In genomic region chr6:52265306-52265912, GRCm38 (mm10) we compare ENCODE assay signal across 21 mouse cellular contexts. TPM values are rescaled to one million over a fixed set of nuclear protein-coding genes. Genes with fewer than 3 reads are reported as not detected.
DNase-seq lines count a peak whose midpoint lies in the region; ATAC-seq lines count a peak whose summit lies in the region.
"Had no signal": no experiment of that assay in that cellular context is flagged by ENCODE, and none has a peak within 500 bp of the region (broad histone marks: within the 10 kb centered on the region; RNA-seq: fewer than 3 reads in every experiment).

No protein-coding gene starts in this region.

- H3K4me3 ChIP-seq in midbrain, embryonic 14.5 days (replicated peaks; ENCODE audit: low read depth, low read length): no peak overlapping the region
- H3K4me3 ChIP-seq in midbrain, embryonic 16.5 days (ENCODE audit: low read depth, low read length): no peak overlapping the region
- peak overlapping the region; percentile 53 for H3K4me3 ChIP-seq in limb, embryonic 10.5 days
- H3K4me3 ChIP-seq: embryonic facial prominence, embryonic 13.5 days; lung, embryonic 15.5 days; myocyte had no signal

- peak; percentile 80 for DNase-seq in heart, adult 11 months
- DNase-seq in heart, adult 9 months (ENCODE audit: low spot score in 2 of 2): no peak
- peak; percentile 7 for DNase-seq in midbrain, embryonic 14.5 days
- no peak for DNase-seq in limb, embryonic 10.5 days (ENCODE audit: low spot score)
- no peak for DNase-seq in frontal cortex, adult 2 months (ENCODE audit: extremely low spot score in 1 of 2, low spot score in 1 of 2)
- DNase-seq: adrenal gland, postnatal 36 days; cerebellum, adult 11-12 months; cerebellum, postnatal 25 days; gastrocnemius, postnatal 25 days; heart, postnatal 10 days; kidney, adult 11 months; thymus, adult 2 months had no signal

- no peak overlapping the region for H3K27ac ChIP-seq in midbrain, embryonic 14.5 days (replicated peaks; ENCODE audit: low read depth, low read length)
- no peak overlapping the region for H3K27ac ChIP-seq in midbrain, embryonic 16.5 days (ENCODE audit: low read length)
- H3K27ac ChIP-seq in limb, embryonic 10.5 days: peak overlapping the region; percentile 85
- H3K27ac ChIP-seq: embryonic facial prominence, embryonic 13.5 days; hindbrain, embryonic 14.5 days; liver, embryonic 14.5 days; lung, embryonic 15.5 days had no signal

- no peaks in the 10 kb centered on the region for H3K9me3 ChIP-seq in midbrain, embryonic 14.5 days (ENCODE audit: control insufficient read depth, low read length)
- no peaks in the 10 kb centered on the region for H3K9me3 ChIP-seq in midbrain, embryonic 16.5 days (replicated peaks; ENCODE audit: control insufficient read depth, low read length, poor library complexity, severe bottlenecking)
- no peaks in the 10 kb centered on the region for H3K9me3 ChIP-seq in limb, embryonic 10.5 days (replicated peaks)
- H3K9me3 ChIP-seq: embryonic facial prominence, embryonic 13.5 days; lung, embryonic 15.5 days had no signal

- H3K36me3 ChIP-seq in midbrain, embryonic 14.5 days (ENCODE audit: control insufficient read depth, insufficient read depth, low read length): no peaks in the 10 kb centered on the region
- H3K36me3 ChIP-seq in midbrain, embryonic 16.5 days (ENCODE audit: control insufficient read depth, insufficient read depth, low read length): no peaks in the 10 kb centered on the region
- no peaks in the 10 kb centered on the region for H3K36me3 ChIP-seq in limb, embryonic 10.5 days
- H3K36me3 ChIP-seq: embryonic facial prominence, embryonic 13.5 days; lung, embryonic 15.5 days had no signal

- WGBS in midbrain, embryonic 14.5 days: 2% methylated on average over 18 of the region's 18 CpGs
- 1% methylated on average over 18 of the region's 18 CpGs for WGBS in midbrain, embryonic 16.5 days
- WGBS in limb, embryonic 10.5 days: 1% methylated on average over 18 of the region's 18 CpGs

- H3K4me2 ChIP-seq in midbrain, embryonic 14.5 days (ENCODE audit: low read length): no peak overlapping the region
- no peak overlapping the region for H3K4me2 ChIP-seq in midbrain, embryonic 16.5 days (ENCODE audit: low read length)
- H3K4me2 ChIP-seq: embryonic facial prominence, embryonic 13.5 days; heart, embryonic 11.5 days; hindbrain, embryonic 14.5 days; lung, embryonic 15.5 days had no signal

- H3K27me3 ChIP-seq in midbrain, embryonic 14.5 days (ENCODE audit: control insufficient read depth, insufficient read depth, low read length): peaks cover 96% of the 10 kb centered on the region
- peaks cover 83% of the 10 kb centered on the region for H3K27me3 ChIP-seq in midbrain, embryonic 16.5 days (ENCODE audit: control insufficient read depth, insufficient read depth, low read depth, low read length)
- peaks cover 100% of the 10 kb centered on the region for H3K27me3 ChIP-seq in limb, embryonic 10.5 days (ENCODE audit: low read depth, poor library complexity, severe bottlenecking)

- ATAC-seq in midbrain, embryonic 14.5 days (ENCODE audit: low FRiP score, low TSS enrichment): no peak
- no peak for ATAC-seq in midbrain, embryonic 16.5 days
- no peak for ATAC-seq in frontal cortex, adult (ENCODE audit: low TSS enrichment)

- no peak overlapping the region for H3K9ac ChIP-seq in midbrain, embryonic 14.5 days (replicated peaks; ENCODE audit: low read length)
- no peak overlapping the region for H3K9ac ChIP-seq in midbrain, embryonic 16.5 days (ENCODE audit: low read depth, low read length)
- H3K9ac ChIP-seq: embryonic facial prominence, embryonic 13.5 days; hindbrain, embryonic 14.5 days; liver, embryonic 14.5 days; lung, embryonic 15.5 days had no signal

- H3K4me1 ChIP-seq in midbrain, embryonic 14.5 days (ENCODE audit: control insufficient read depth, insufficient read depth, low read length): no peaks in the 10 kb centered on the region
- H3K4me1 ChIP-seq in midbrain, embryonic 16.5 days (ENCODE audit: control insufficient read depth, insufficient read depth, low read length): peaks cover 4% of the 10 kb centered on the region; the same call in 1 of the 2 replicates
- H3K4me1 ChIP-seq in limb, embryonic 10.5 days: peaks cover 51% of the 10 kb centered on the region

RNA-seq across cellular contexts. Expression of gene Hoxa13, which starts 4.7 kb away (rescaled TPM):
- polyA plus RNA-seq in midbrain, embryonic 14.5 days (2014; fragmentation: Nextera tagmentation; extraction: Ambion mirVana): not detected in 2 replicates
- not detected in 2 replicates for polyA plus RNA-seq in midbrain, embryonic 16.5 days (2015; fragmentation: Nextera tagmentation; extraction: Ambion mirVana)
- 2.7 and 11.1 TPM in 2 replicates for polyA plus RNA-seq in limb, embryonic 10.5 days (2016; fragmentation: Nextera tagmentation; extraction: Ambion mirVana)
- not detected in 2 replicates for polyA plus RNA-seq in frontal cortex, adult 2 months (2012; rRNA removed)
- polyA plus RNA-seq: embryonic facial prominence, embryonic 13.5 days; heart, embryonic 11.5 days; hindbrain, embryonic 14.5 days; lung, embryonic 15.5 days; stomach, embryonic 16.5 days; thymus, adult 2 months had no signal

RNA-seq across cellular contexts. Expression of gene Hoxa11, which starts 19.8 kb away (rescaled TPM):
- polyA plus RNA-seq in midbrain, embryonic 14.5 days (2014; fragmentation: Nextera tagmentation; extraction: Ambion mirVana): not detected in 2 replicates
- polyA plus RNA-seq in midbrain, embryonic 16.5 days (2015; fragmentation: Nextera tagmentation; extraction: Ambion mirVana): not detected in 2 replicates
- 71.6 and 74.9 TPM in 2 replicates for polyA plus RNA-seq in limb, embryonic 10.5 days (2016; fragmentation: Nextera tagmentation; extraction: Ambion mirVana)
- 0.04 and 0.21 TPM in 2 replicates for polyA plus RNA-seq in frontal cortex, adult 2 months (2012; rRNA removed)
- polyA plus RNA-seq: embryonic facial prominence, embryonic 13.5 days; heart, embryonic 11.5 days; hindbrain, embryonic 14.5 days; liver, embryonic 14.5 days; lung, embryonic 15.5 days; stomach, embryonic 16.5 days; thymus, adult 2 months had no signal

RNA-seq across cellular contexts. Expression of gene Hoxa10, which starts 24.8 kb away (rescaled TPM):
- not detected in 2 replicates for polyA plus RNA-seq in midbrain, embryonic 14.5 days (2014; fragmentation: Nextera tagmentation; extraction: Ambion mirVana)
- not detected in 2 replicates for polyA plus RNA-seq in midbrain, embryonic 16.5 days (2015; fragmentation: Nextera tagmentation; extraction: Ambion mirVana)
- polyA plus RNA-seq in limb, embryonic 10.5 days (2016; fragmentation: Nextera tagmentation; extraction: Ambion mirVana): 175 and 195 TPM in 2 replicates
- polyA plus RNA-seq in frontal cortex, adult 2 months (2012; rRNA removed): 0.27 TPM in 1 of 2 replicates, not detected in the other
- polyA plus RNA-seq: thymus, adult 2 months had no signal

RNA-seq across cellular contexts. Expression of gene Hoxa9, which starts 34.5 kb away (rescaled TPM):
- not detected in 2 replicates for polyA plus RNA-seq in midbrain, embryonic 14.5 days (2014; fragmentation: Nextera tagmentation; extraction: Ambion mirVana)
- polyA plus RNA-seq in midbrain, embryonic 16.5 days (2015; fragmentation: Nextera tagmentation; extraction: Ambion mirVana): not detected in 2 replicates
- polyA plus RNA-seq in limb, embryonic 10.5 days (2016; fragmentation: Nextera tagmentation; extraction: Ambion mirVana): 95.7 and 123 TPM in 2 replicates
- not detected in 2 replicates for polyA plus RNA-seq in frontal cortex, adult 2 months (2012; rRNA removed)
- polyA plus RNA-seq: embryonic facial prominence, embryonic 13.5 days had no signal

RNA-seq across cellular contexts. Expression of gene Hoxa7, which starts 43.8 kb away (rescaled TPM):
- polyA plus RNA-seq in midbrain, embryonic 14.5 days (2014; fragmentation: Nextera tagmentation; extraction: Ambion mirVana): not detected in 2 replicates
- not detected in 2 replicates for polyA plus RNA-seq in midbrain, embryonic 16.5 days (2015; fragmentation: Nextera tagmentation; extraction: Ambion mirVana)
- 24.7 and 24.8 TPM in 2 replicates for polyA plus RNA-seq in limb, embryonic 10.5 days (2016; fragmentation: Nextera tagmentation; extraction: Ambion mirVana)
- polyA plus RNA-seq in frontal cortex, adult 2 months (2012; rRNA removed): 0.17 TPM in 1 of 2 replicates, not detected in the other
- polyA plus RNA-seq: embryonic facial prominence, embryonic 13.5 days had no signal

Comparison
In these comparisons a context has a peak if more than half of its experiments do, and no peak if none do; other contexts are left out.
1. DNase-seq: peak in heart, adult 11 months (single experiment) and midbrain, embryonic 14.5 days (single experiment); none in heart, adult 9 months (0 of 2), limb, embryonic 10.5 days (single experiment) and frontal cortex, adult 2 months (0 of 2).
2. RNA of gene Hoxa11, which starts 19.8 kb away (polyA plus RNA-seq): 71.6 to 74.9 TPM in limb, embryonic 10.5 days; 0.04 to 0.21 TPM in frontal cortex, adult 2 months, not detected in midbrain, embryonic 14.5 days and not detected in midbrain, embryonic 16.5 days; every median in the first group is over 10 times any median in the second.
3. RNA of gene Hoxa10, which starts 24.8 kb away (polyA plus RNA-seq): 175 to 195 TPM in limb, embryonic 10.5 days; 0.27 TPM in frontal cortex, adult 2 months, not detected in midbrain, embryonic 14.5 days and not detected in midbrain, embryonic 16.5 days; every median in the first group is over 100 times any median in the second.